Mouse (Mus musculus) skeletal muscle tissue, adult 2 months (tissue): ENCODE measurements around the gene Gm44511.
A peak's percentile ranks its signal among the peaks of the same experiment; 100 is the strongest.

ENCODE experiments used
- DNase-seq: peaks from one replicate; pipeline ENCODE4 v3.0.0-alpha.2; 2012; ENCODE audit warnings: low read depth, low spot score

The Gm44511 gene

DNA sequence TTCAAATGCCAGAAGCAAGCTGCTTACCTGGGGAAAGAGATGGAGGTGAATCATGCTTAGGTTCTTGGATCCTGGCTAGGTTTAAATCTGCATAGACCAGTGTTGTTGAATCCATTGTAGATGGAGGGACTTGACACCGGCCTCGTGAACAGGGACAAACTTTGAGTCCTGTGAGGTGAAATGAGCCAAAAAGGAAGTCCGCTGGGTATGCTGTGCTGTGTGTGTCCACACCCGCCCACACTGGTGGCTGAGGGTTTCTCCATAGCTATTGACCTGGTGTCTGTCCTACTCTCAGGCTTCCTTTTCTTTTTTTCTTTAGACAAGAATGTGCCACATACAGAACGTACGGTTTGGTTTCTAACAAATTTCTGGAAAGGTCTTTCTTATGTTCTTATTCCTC is at the start of gene Gm44511, which contains the start of gene Klrb1b:
Gm44511 (minus strand) TSS at position 184 of the 400 bp plus-strand sequence.
Klrb1b (minus strand) TSS at position 200 of the 400 bp plus-strand sequence.
- no peak for DNase-seq

DNA sequence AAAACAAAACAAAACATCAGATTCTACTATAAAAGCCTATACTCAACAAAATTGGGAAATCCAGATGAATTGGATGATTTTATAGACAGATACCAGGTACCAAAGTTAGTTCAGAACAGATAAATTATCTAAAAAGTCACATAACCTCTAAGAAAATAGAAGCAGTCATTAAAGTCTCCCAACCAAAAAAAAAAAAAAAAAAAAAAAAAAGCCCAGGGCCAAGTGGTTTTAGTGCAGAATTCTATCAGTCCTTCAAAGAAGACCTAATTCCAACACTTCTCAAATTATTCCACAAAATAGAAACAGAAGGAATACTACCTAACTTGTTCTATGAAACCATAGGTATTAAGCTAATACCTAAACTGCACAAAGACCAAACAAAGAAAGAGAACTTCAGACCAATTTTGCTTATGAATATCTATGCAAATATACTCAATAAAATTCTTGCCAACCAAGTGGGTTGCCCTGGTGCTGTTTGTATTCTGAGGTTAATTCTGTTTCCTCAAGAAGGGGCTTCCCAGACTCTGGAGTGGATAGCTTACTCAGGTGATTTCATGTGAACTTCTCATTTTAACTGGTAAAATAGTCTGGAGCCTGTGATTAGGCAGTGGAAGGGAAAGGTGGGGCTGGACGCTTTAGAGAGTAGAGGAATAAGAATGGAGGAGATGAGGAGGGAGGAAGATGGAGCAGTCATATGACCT is 45.9 kb upstream of the Gm44511 start:
- DNase-seq, result no peak

GRCm38 (mm10) chr6:128868861-128869260 is 42.7 kb upstream of the Gm44511 start:
- no peak for DNase-seq

DNA sequence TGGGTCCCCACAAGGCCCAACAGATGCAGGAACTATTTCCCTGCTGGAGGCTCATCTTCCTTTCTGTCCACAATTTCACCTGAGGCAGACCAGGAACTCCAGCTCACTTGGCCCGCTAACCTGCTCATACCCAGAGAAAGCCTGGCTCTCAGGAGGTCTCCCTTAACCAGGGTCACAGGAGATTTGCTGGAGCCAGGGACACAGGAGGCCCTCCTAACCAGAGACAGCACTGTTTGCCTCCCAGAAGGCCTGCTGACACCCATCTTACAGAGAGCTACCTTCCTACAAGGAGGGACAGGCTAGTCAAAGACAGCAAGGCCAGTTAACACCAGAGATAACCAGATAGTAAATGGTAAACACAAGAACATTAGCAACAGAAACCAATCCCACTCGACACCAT is 31.9 kb upstream of the Gm44511 start:
- no peak for DNase-seq

DNA sequence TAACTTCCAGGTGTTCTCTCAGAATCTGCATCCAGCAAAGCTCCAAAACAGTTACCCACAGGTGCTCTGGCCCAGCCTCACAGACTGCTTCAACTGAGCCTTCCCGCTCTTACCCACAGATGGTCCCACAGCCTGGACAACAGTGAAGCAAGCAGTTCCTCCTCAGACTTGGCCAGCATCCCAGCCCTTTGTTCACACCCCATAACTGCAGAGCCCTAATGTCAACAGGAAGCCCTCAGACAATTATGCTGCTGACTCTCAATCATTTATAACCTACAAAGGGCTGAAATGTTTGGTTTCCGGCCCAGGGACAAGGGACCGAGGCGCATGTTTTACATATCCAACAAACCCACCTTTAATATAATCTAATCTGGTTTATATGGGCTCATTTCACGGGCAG is 30.1 kb upstream of the Gm44511 start:
- peak; percentile 69 for DNase-seq

DNA sequence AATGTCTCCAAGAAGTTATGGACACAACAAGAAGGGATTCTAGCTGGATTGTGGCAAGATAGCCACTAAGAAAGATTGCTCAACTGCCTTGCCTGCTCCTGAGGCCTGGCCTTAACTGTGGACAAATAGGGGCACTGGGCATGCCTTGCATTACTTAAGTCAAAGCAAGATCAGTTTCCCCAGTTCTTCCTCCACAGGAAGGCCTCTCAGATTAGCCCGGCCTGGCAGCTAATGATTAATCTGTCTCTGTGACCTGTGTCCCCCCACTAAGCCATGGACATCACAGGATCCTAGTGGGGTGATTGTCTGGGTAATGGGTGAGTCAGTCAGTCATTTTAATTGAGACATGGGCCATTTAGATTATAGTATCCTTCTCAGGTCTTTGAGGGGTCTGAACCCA is 29.4 kb upstream of the Gm44511 start:
- no peak for DNase-seq

DNA sequence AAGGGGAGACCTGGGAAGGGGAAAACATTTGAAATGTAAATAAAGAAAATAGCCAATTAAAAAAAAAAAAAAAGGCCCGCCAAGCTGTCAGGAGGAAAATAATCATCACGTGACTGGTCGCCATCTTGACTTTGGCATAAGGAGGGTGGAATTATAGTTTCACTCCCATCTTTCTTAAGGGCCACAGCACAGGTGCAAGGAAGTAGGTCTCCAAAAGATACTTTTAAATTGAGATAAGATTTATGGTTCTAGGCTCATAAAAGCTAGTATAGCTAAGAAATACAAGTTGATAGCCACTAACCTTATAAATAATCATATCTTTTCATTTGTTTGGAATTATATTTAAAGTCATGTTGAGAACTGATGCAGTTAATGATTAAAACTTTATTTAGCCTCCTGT is 28.8 kb upstream of the Gm44511 start:
- DNase-seq, result no peak

DNA sequence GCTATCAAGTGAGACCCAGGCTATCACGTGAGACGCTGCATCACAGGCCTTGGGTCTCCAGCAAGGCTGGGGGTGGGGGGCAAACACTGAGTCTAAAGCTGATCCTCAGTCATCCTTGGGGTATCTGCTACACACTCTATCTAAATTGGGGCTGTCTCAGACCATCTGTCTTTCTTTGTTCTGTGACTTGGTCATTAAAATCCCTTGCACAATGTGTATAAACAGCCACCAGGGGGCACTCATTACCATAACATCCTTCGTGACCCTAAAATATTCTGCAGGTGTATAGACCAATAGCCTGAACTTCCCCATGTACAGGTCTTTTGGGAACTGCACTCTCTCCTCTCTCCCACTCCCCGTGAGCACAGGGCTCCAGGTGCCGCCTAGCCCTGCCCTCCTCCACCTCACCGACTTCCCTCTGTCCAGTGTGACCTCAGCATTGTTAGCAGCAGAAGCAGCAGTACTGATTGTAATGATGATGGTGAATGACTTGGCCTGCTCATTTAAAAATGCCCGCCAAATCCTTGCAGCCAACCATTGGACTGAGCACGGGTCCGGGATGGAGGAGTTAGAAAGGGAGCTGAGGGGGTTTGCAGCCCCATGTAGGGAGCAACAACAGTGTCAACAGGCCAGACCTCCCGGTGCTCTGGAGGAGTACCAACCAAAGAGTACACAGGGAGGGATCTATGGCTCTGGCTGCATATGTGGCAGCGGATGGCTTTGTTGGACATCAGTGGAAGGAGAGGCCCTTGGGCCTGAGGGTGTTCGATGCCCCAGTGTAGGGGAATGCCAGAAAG is 28.1 kb upstream of the Gm44511 start:
- no peak for DNase-seq

DNA sequence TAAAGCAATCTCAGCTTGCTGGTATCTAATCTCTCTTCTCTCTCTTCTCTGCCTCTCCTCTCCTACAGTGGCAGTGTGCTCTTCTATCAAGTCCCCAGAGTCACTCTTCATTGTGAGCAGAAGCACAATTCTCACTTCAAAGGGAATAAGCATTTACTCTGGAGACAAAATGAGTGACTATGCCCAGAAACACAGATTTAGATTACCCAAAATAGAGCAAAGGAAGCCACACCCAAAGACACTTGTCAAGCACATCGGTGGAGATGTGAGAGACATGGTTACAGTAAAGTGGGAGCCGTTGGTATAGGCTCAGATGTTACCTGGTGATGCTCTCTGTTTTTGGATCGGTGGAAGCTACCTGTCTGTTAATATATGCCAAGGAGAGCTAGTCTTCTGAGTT is 26.7 kb upstream of the Gm44511 start:
- no peak for DNase-seq

GRCm38 (mm10) chr6:128851151-128851550 is 25.0 kb upstream of the Gm44511 start:
- no peak for DNase-seq

GRCm38 (mm10) chr6:128850671-128851070 is 24.6 kb upstream of the Gm44511 start:
- DNase-seq, result no peak

- no peak for DNase-seq
Observed at GRCm38 (mm10) chr6:128849902-128850301, 23.8 kb upstream of the Gm44511 start.

- DNase-seq, result no peak
Observed at GRCm38 (mm10) chr6:128847401-128847800, 21.3 kb upstream of the Gm44511 start.

- DNase-seq, result no peak
Observed at GRCm38 (mm10) chr6:128845998-128846542, 20.0 kb upstream of the Gm44511 start.

DNA sequence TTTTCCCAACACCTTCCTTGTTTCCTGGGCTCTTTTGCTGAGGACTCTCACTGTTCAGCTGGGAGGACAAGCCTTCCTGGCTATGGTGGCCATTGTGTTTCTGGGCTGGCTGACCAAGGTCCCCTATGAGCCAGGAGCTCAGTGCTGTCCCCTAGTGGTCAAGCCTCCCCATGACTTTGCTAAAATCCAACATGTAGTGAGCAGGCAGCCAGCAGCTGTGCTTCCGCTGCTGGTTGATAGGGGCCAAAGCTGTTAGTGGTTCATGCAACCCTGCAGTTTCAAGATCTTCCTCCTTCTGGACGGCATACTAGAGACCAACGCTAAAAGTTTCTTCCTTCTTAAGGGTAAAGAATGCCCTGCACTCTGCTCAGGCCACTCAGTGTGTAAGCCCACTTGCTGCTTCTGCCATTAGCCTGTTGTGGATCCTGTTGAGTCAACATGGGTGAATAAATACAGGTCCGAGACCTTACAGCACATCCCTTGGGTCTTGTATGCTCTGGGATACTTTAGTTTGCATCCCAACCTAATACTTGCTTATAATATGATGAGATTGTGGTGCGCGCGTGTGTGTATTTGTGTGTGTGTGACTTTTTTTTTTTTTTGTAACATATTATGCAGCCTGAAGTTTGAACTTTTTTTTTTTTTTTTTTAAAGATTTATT is 19.3 kb upstream of the Gm44511 start:
- DNase-seq, result peak; percentile 87

GRCm38 (mm10) chr6:128844586-128845080 is 18.5 kb upstream of the Gm44511 start:
- DNase-seq, result no peak

- no peak for DNase-seq
Observed at GRCm38 (mm10) chr6:128844131-128844530, 18.0 kb upstream of the Gm44511 start.

- peak; percentile 60 for DNase-seq
Observed at GRCm38 (mm10) chr6:128843479-128843992, 17.4 kb upstream of the Gm44511 start.

- peak; percentile 98 for DNase-seq
Observed at GRCm38 (mm10) chr6:128842945-128843478, 16.9 kb upstream of the Gm44511 start.

GRCm38 (mm10) chr6:128842356-128842944 is 16.3 kb upstream of the Gm44511 start:
- no peak for DNase-seq
